In the genomic region with DNA sequence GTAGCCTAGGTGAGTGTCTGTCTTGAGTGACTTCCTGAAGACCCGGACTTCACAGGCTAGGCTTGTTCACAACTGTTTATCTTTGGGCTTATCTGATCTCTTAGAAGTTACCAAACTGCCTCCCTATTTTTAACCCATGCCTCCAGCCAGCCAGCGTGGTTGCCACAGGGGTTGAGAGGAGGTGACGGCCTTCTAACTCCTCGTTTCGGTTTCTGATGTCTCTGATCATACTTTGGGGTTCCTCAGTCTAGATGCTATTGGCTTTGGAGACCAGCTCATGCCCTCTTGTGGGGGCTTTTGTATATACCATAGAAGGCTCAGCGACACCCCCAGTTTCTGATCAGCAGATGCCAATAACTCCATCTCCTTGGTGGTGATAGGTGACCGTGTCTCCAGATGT, we compare ENCODE assay signal across 28 mouse cellular contexts. TPM values are rescaled to one million over a fixed set of nuclear protein-coding genes. Genes with fewer than 3 reads are reported as not detected.
A peak's percentile ranks its signal among the peaks of the same experiment; 100 is the strongest.
DNase-seq lines count a peak whose midpoint lies in the region; ATAC-seq and TF ChIP-seq lines count a peak whose summit lies in the region.
"Had no signal": no experiment of that assay in that cellular context is flagged by ENCODE, and none has a peak within 500 bp of the region (broad histone marks: within the 10 kb centered on the region; RNA-seq: fewer than 3 reads in every experiment).

No protein-coding gene starts in this region.

- no peak overlapping the region for H3K27ac ChIP-seq in intestine, postnatal 0 days (ENCODE audit: low read depth, low read length)
- H3K27ac ChIP-seq in intestine, embryonic 15.5 days: no peak overlapping the region
- H3K27ac ChIP-seq in heart, postnatal 0 days (ENCODE audit: low read depth): peak overlapping the region; percentile 98
- H3K27ac ChIP-seq: embryonic facial prominence, embryonic 13.5 days; neural tube, embryonic 15.5 days had no signal

- no peak overlapping the region for H3K4me2 ChIP-seq in intestine, postnatal 0 days (replicated peaks; ENCODE audit: low read depth)
- H3K4me2 ChIP-seq in intestine, embryonic 15.5 days (replicated peaks): no peak overlapping the region
- no peak overlapping the region for H3K4me2 ChIP-seq in heart, postnatal 0 days (ENCODE audit: low read depth, low read length)
- H3K4me2 ChIP-seq: embryonic facial prominence, embryonic 13.5 days; liver, embryonic 11.5 days; neural tube, embryonic 15.5 days had no signal

- intact Hi-C loops in heart, postnatal 14 days (cut with DNase I): no loop called here

- DNase-seq in heart, adult 11 months: peak; percentile 83
- DNase-seq in heart, postnatal 14 days: no peak
- DNase-seq in A20 (ENCODE audit: low read depth, low spot score): peak; percentile 16
- DNase-seq in heart, postnatal 0 days (ENCODE audit: low spot score): no peak
- no peak for DNase-seq in right cerebral cortex, postnatal 4 days
- DNase-seq in adrenal gland, adult 8-10 months: no peak
- DNase-seq: adrenal gland, adult 2 months; cerebellum, adult 9-10 months; kidney, adult 11 months; lung, adult 18-20 months; lung, postnatal 4 days; midbrain, embryonic 14.5 days; spleen, adult 18-20 months; thymus, adult 18-20 months had no signal

- H3K4me1 ChIP-seq in intestine, postnatal 0 days (replicated peaks; ENCODE audit: control insufficient read depth, insufficient read depth, low read length): 0 out of 2 replicates have a peak, but pooled peaks cover 7% of the 10 kb centered on the region
- H3K4me1 ChIP-seq in intestine, embryonic 15.5 days (replicated peaks): peaks cover 13% of the 10 kb centered on the region
- peaks cover 67% of the 10 kb centered on the region for H3K4me1 ChIP-seq in heart, postnatal 0 days (ENCODE audit: control insufficient read depth, insufficient read depth)

- no peak overlapping the region for H3K9ac ChIP-seq in intestine, postnatal 0 days (ENCODE audit: low read depth, low read length)
- H3K9ac ChIP-seq in intestine, embryonic 15.5 days: no peak overlapping the region
- no peak overlapping the region for H3K9ac ChIP-seq in heart, postnatal 0 days (replicated peaks; ENCODE audit: low read depth, low read length)
- H3K9ac ChIP-seq: embryonic facial prominence, embryonic 13.5 days; neural tube, embryonic 15.5 days had no signal

- no peak for TF ChIP-seq EP300 in heart, postnatal 0 days (IDR thresholded peaks at IDR 0.05; ENCODE audit: low read depth)

- no peaks in the 10 kb centered on the region for H3K9me3 ChIP-seq in intestine, postnatal 0 days (ENCODE audit: control insufficient read depth)
- H3K9me3 ChIP-seq in intestine, embryonic 15.5 days: no peaks in the 10 kb centered on the region
- no peaks in the 10 kb centered on the region for H3K9me3 ChIP-seq in heart, postnatal 0 days (replicated peaks; ENCODE audit: control insufficient read depth, low read length)
- H3K9me3 ChIP-seq: embryonic facial prominence, embryonic 13.5 days; neural tube, embryonic 15.5 days had no signal

- no peak for ATAC-seq in intestine, postnatal 0 days
- ATAC-seq in intestine, embryonic 15.5 days: no peak
- ATAC-seq in heart, postnatal 0 days (ENCODE audit: insufficient read depth, low read depth): no peak
- ATAC-seq: forebrain, embryonic 14.5 days; hindbrain, embryonic 16.5 days had no signal

- no peaks in the 10 kb centered on the region for H3K36me3 ChIP-seq in intestine, postnatal 0 days (ENCODE audit: control insufficient read depth, insufficient read depth)
- H3K36me3 ChIP-seq in intestine, embryonic 15.5 days: no peaks in the 10 kb centered on the region
- H3K36me3 ChIP-seq in heart, postnatal 0 days (replicated peaks; ENCODE audit: control insufficient read depth, insufficient read depth, low read length): no peaks in the 10 kb centered on the region; the same call in 1 of the 2 replicates
- H3K36me3 ChIP-seq: embryonic facial prominence, embryonic 13.5 days; neural tube, embryonic 15.5 days had no signal

- TF ChIP-seq CTCF in intestine, postnatal 0 days (IDR thresholded peaks at IDR 0.05; ENCODE audit: low read depth): 0 out of 2 replicates have a peak, but pooled peaks have one; percentile 14
- TF ChIP-seq CTCF in heart, postnatal 0 days (IDR thresholded peaks at IDR 0.05; ENCODE audit: low read depth): no peak

- 69% methylated on average over 7 of the region's 7 CpGs for WGBS in intestine, postnatal 0 days
- WGBS in intestine, embryonic 15.5 days: 75% methylated on average over 7 of the region's 7 CpGs
- WGBS in heart, postnatal 0 days: 35% methylated on average over 7 of the region's 7 CpGs

- no peak overlapping the region for H3K4me3 ChIP-seq in intestine, postnatal 0 days (ENCODE audit: low read depth, low read length)
- no peak overlapping the region for H3K4me3 ChIP-seq in intestine, embryonic 15.5 days (replicated peaks)
- no peak overlapping the region for H3K4me3 ChIP-seq in heart, postnatal 0 days (ENCODE audit: low read depth, low read length)
- H3K4me3 ChIP-seq: embryonic facial prominence, embryonic 13.5 days; neural tube, embryonic 15.5 days had no signal

- no peaks in the 10 kb centered on the region for H3K27me3 ChIP-seq in intestine, postnatal 0 days (replicated peaks; ENCODE audit: control insufficient read depth, insufficient read depth, low read length)
- no peaks in the 10 kb centered on the region for H3K27me3 ChIP-seq in intestine, embryonic 15.5 days (replicated peaks)
- no peaks in the 10 kb centered on the region for H3K27me3 ChIP-seq in heart, postnatal 0 days (ENCODE audit: control insufficient read depth, insufficient read depth, low read length)
- H3K27me3 ChIP-seq: embryonic facial prominence, embryonic 13.5 days; neural tube, embryonic 15.5 days had no signal

RNA-seq across cellular contexts. Expression of gene Lrrfip1, which starts 11.7 kb away (rescaled TPM):
- 100 to 1,000 TPM; 101 to 109 TPM for total RNA-seq in heart, postnatal 14 days (2021)
- polyA plus RNA-seq in intestine, postnatal 0 days (2015; fragmentation: Nextera tagmentation; extraction: Ambion mirVana): 79.2 and 85.3 TPM in 2 replicates
- polyA plus RNA-seq in intestine, embryonic 15.5 days (2015; fragmentation: Nextera tagmentation; extraction: Ambion mirVana): 58.7 and 63.5 TPM in 2 replicates
- total RNA-seq in heart, postnatal 0 days (2014; rRNA removed; ENCODE audit: low replicate concordance): 120 and 135 TPM in 2 replicates
- polyA plus RNA-seq in heart, postnatal 0 days (2015; fragmentation: Nextera tagmentation; extraction: Ambion mirVana): 140 and 168 TPM in 2 replicates
- 10 to 100 TPM; 50.3 to 77.4 (median 59.8) TPM for total RNA-seq in adrenal gland, adult 8-10 months (2022)

RNA-seq across cellular contexts. Expression of gene Rab17, which starts 40.8 kb away (rescaled TPM):
- 1 to 10 TPM; 2.5 to 3.1 TPM for total RNA-seq in heart, postnatal 14 days (2021)
- polyA plus RNA-seq in intestine, postnatal 0 days (2015; fragmentation: Nextera tagmentation; extraction: Ambion mirVana): 75.4 and 93.3 TPM in 2 replicates
- 35.2 and 41.0 TPM in 2 replicates for polyA plus RNA-seq in intestine, embryonic 15.5 days (2015; fragmentation: Nextera tagmentation; extraction: Ambion mirVana)
- 7.1 and 8.4 TPM in 2 replicates for total RNA-seq in heart, postnatal 0 days (2014; rRNA removed; ENCODE audit: low replicate concordance)
- 5.1 and 5.6 TPM in 2 replicates for polyA plus RNA-seq in heart, postnatal 0 days (2015; fragmentation: Nextera tagmentation; extraction: Ambion mirVana)
- total RNA-seq in adrenal gland, adult 8-10 months (2022): not detected
- polyA plus RNA-seq: midbrain, embryonic 14.5 days; neural tube, embryonic 15.5 days had no signal

RNA-seq across cellular contexts. Expression of gene Prlh, which starts 57.3 kb away (rescaled TPM):
- not detected for total RNA-seq in heart, postnatal 14 days (2021)
- not detected in 2 replicates for polyA plus RNA-seq in intestine, postnatal 0 days (2015; fragmentation: Nextera tagmentation; extraction: Ambion mirVana)
- polyA plus RNA-seq in intestine, embryonic 15.5 days (2015; fragmentation: Nextera tagmentation; extraction: Ambion mirVana): not detected in 2 replicates
- not detected in 2 replicates for total RNA-seq in heart, postnatal 0 days (2014; rRNA removed; ENCODE audit: low replicate concordance)
- polyA plus RNA-seq in heart, postnatal 0 days (2015; fragmentation: Nextera tagmentation; extraction: Ambion mirVana): not detected in 2 replicates
- not detected for total RNA-seq in adrenal gland, adult 8-10 months (2022)
- total RNA-seq: adrenal gland, adult 2 months; gastrocnemius, postnatal 4 days; layer of hippocampus, postnatal 10 days; left cerebral cortex, adult 8-10 months had no signal
- polyA plus RNA-seq: adrenal gland, adult 2 months; C2C12; embryonic facial prominence, embryonic 13.5 days; forebrain, embryonic 14.5 days; hindbrain, embryonic 16.5 days; kidney, embryonic 16.5 days; large intestine, adult 2 months; limb, embryonic 11.5 days; liver, embryonic 11.5 days; midbrain, embryonic 14.5 days; neural tube, embryonic 15.5 days had no signal

Comparison
In these comparisons a context has a peak if more than half of its experiments do, and no peak if none do; other contexts are left out.
1. DNase-seq: peak in heart, adult 11 months (single experiment) and A20 (single experiment); none in heart, postnatal 14 days (0 of 2), heart, postnatal 0 days (single experiment), right cerebral cortex, postnatal 4 days (single experiment) and adrenal gland, adult 8-10 months (single experiment).